19 mouse cellular contexts compared by ENCODE assay signal in the genomic region with DNA sequence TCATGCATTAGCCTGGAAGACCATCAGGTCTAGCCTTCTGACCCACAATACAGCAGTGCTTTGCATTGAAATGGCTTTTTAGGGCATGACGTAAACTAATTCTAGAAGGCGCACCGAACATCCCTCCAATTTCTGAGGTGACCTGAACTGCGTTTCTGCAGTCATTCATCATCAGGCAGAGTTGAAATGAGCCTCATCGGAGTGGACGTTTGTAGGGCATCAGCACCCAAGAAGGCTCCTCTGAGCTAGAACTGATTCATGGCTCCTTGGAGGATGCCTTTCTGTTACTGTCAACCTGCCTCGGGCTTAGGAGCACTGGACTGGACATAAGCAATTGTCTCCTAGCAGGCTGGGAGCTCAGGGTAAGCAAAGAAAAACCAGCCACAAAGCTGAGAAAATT.
DNase-seq lines count a peak whose midpoint lies in the region; ATAC-seq and TF ChIP-seq lines count a peak whose summit lies in the region.
"Had no signal": no experiment of that assay in that cellular context is flagged by ENCODE, and none has a peak within 500 bp of the region (broad histone marks: within the 10 kb centered on the region; RNA-seq: fewer than 3 reads in every experiment).

No protein-coding gene starts in this region.

- TF ChIP-seq CTCF in midbrain, postnatal 0 days (IDR thresholded peaks at IDR 0.05), result no peak

- no peak overlapping the region for H3K4me2 ChIP-seq in hindbrain, embryonic 14.5 days (replicated peaks)
- H3K4me2 ChIP-seq in hindbrain, embryonic 12.5 days (replicated peaks), result no peak overlapping the region
- no peak overlapping the region for H3K4me2 ChIP-seq in midbrain, postnatal 0 days (ENCODE audit: low read depth, low read length, poor library complexity, severe bottlenecking)
- H3K4me2 ChIP-seq in midbrain, embryonic 11.5 days, result no peak overlapping the region
- no peak overlapping the region for H3K4me2 ChIP-seq in neural tube, embryonic 14.5 days (ENCODE audit: low read depth, low read length)
- H3K4me2 ChIP-seq: embryonic facial prominence, embryonic 15.5 days; forebrain, embryonic 15.5 days; heart, embryonic 12.5 days had no signal

- 0 out of 2 replicates have a peak, but pooled peaks cover 4% of the 10 kb centered on the region for H3K4me1 ChIP-seq in hindbrain, embryonic 14.5 days (replicated peaks; ENCODE audit: control insufficient read depth, insufficient read depth, low read length)
- H3K4me1 ChIP-seq in hindbrain, embryonic 12.5 days, result no peaks in the 10 kb centered on the region
- H3K4me1 ChIP-seq in midbrain, postnatal 0 days (ENCODE audit: insufficient read depth, low read length), result no peaks in the 10 kb centered on the region
- no peaks in the 10 kb centered on the region for H3K4me1 ChIP-seq in midbrain, embryonic 11.5 days (ENCODE audit: control insufficient read depth, insufficient read depth, low read length)
- 0 out of 2 replicates have a peak, but pooled peaks cover 3% of the 10 kb centered on the region for H3K4me1 ChIP-seq in neural tube, embryonic 14.5 days (ENCODE audit: control insufficient read depth, insufficient read depth, low read length)
- H3K4me1 ChIP-seq: embryonic facial prominence, embryonic 15.5 days; forebrain, embryonic 15.5 days; heart, embryonic 12.5 days had no signal

- 0 out of 2 replicates have a peak overlapping the region, but pooled peaks have one; percentile 9 for H3K27ac ChIP-seq in hindbrain, embryonic 14.5 days
- no peak overlapping the region for H3K27ac ChIP-seq in hindbrain, embryonic 12.5 days
- H3K27ac ChIP-seq in midbrain, postnatal 0 days (ENCODE audit: low read depth, low read length), result peak overlapping the region; percentile 4; the same call in 1 of the 2 replicates
- no peak overlapping the region for H3K27ac ChIP-seq in midbrain, embryonic 11.5 days (ENCODE audit: low read depth, low read length)
- peak overlapping the region; percentile 1; the same call in 1 of the 2 replicates for H3K27ac ChIP-seq in neural tube, embryonic 14.5 days (ENCODE audit: low read depth, low read length)
- H3K27ac ChIP-seq: embryonic facial prominence, embryonic 15.5 days; forebrain, embryonic 15.5 days had no signal

- no peak overlapping the region for H3K9ac ChIP-seq in hindbrain, embryonic 14.5 days
- H3K9ac ChIP-seq in hindbrain, embryonic 12.5 days, result no peak overlapping the region
- H3K9ac ChIP-seq in midbrain, postnatal 0 days (replicated peaks; ENCODE audit: low read length, poor library complexity, severe bottlenecking), result no peak overlapping the region
- H3K9ac ChIP-seq in midbrain, embryonic 11.5 days (ENCODE audit: low read length), result no peak overlapping the region
- no peak overlapping the region for H3K9ac ChIP-seq in neural tube, embryonic 14.5 days (replicated peaks; ENCODE audit: low read depth, low read length)
- H3K9ac ChIP-seq: embryonic facial prominence, embryonic 15.5 days; forebrain, embryonic 15.5 days; heart, embryonic 12.5 days had no signal

- no peak for ATAC-seq in hindbrain, embryonic 14.5 days (ENCODE audit: low FRiP score)
- no peak for ATAC-seq in hindbrain, embryonic 12.5 days (ENCODE audit: low FRiP score)
- ATAC-seq in midbrain, postnatal 0 days (ENCODE audit: low FRiP score), result no peak
- ATAC-seq in midbrain, embryonic 11.5 days (ENCODE audit: low FRiP score), result no peak
- no peak for ATAC-seq in neural tube, embryonic 14.5 days (ENCODE audit: low read depth)
- no peak for ATAC-seq in megakaryocyte, adult 5-6 weeks (ENCODE audit: poor library complexity, severe bottlenecking)
- ATAC-seq: forebrain, embryonic 15.5 days had no signal

- 67% methylated on average over 7 of the region's 7 CpGs for WGBS in hindbrain, embryonic 14.5 days
- 77% methylated on average over 7 of the region's 7 CpGs for WGBS in hindbrain, embryonic 12.5 days
- WGBS in midbrain, postnatal 0 days, result 77% methylated on average over 7 of the region's 7 CpGs
- WGBS in midbrain, embryonic 11.5 days, result 89% methylated on average over 7 of the region's 7 CpGs
- 46% methylated on average over 7 of the region's 7 CpGs for WGBS in neural tube, embryonic 14.5 days

- H3K36me3 ChIP-seq in hindbrain, embryonic 14.5 days (replicated peaks; ENCODE audit: control insufficient read depth, insufficient read depth), result no peaks in the 10 kb centered on the region
- H3K36me3 ChIP-seq in hindbrain, embryonic 12.5 days, result no peaks in the 10 kb centered on the region
- no peaks in the 10 kb centered on the region for H3K36me3 ChIP-seq in midbrain, postnatal 0 days (ENCODE audit: insufficient read depth, low read length)
- no peaks in the 10 kb centered on the region for H3K36me3 ChIP-seq in midbrain, embryonic 11.5 days (ENCODE audit: control insufficient read depth, insufficient read depth, low read length)
- no peaks in the 10 kb centered on the region for H3K36me3 ChIP-seq in neural tube, embryonic 14.5 days (ENCODE audit: control insufficient read depth, insufficient read depth, low read length)
- H3K36me3 ChIP-seq: embryonic facial prominence, embryonic 15.5 days; forebrain, embryonic 15.5 days; heart, embryonic 12.5 days had no signal

- H3K27me3 ChIP-seq in hindbrain, embryonic 14.5 days (ENCODE audit: control insufficient read depth, insufficient read depth, low read length), result no peaks in the 10 kb centered on the region
- no peaks in the 10 kb centered on the region for H3K27me3 ChIP-seq in hindbrain, embryonic 12.5 days
- H3K27me3 ChIP-seq in midbrain, postnatal 0 days (ENCODE audit: insufficient read depth, low read length), result no peaks in the 10 kb centered on the region
- H3K27me3 ChIP-seq in midbrain, embryonic 11.5 days (ENCODE audit: control insufficient read depth, insufficient read depth, low read length), result no peaks in the 10 kb centered on the region
- H3K27me3 ChIP-seq in neural tube, embryonic 14.5 days (ENCODE audit: control insufficient read depth, insufficient read depth, low read length), result no peaks in the 10 kb centered on the region
- H3K27me3 ChIP-seq: embryonic facial prominence, embryonic 15.5 days; forebrain, embryonic 15.5 days; heart, embryonic 12.5 days had no signal

- DNase-seq in hindbrain, embryonic 14.5 days (ENCODE audit: low spot score), result no peak
- no peak for DNase-seq in midbrain, postnatal 0 days (ENCODE audit: low spot score)
- DNase-seq in midbrain, embryonic 11.5 days (ENCODE audit: low spot score, missing footprints), result no peak
- DNase-seq in retina, embryonic 14.5 days (ENCODE audit: low spot score), result peak; percentile 19
- DNase-seq in thymus, postnatal 14 days, result no peak
- DNase-seq: adrenal gland, adult 2 months; adrenal gland, postnatal 25 days; cerebellum, adult 18-20 months; cerebellum, adult 9-11 months; cerebellum, postnatal 36 days; gastrocnemius, postnatal 36 days; heart, adult 18-20 months had no signal

- H3K4me3 ChIP-seq in hindbrain, embryonic 14.5 days (replicated peaks; ENCODE audit: low read length), result no peak overlapping the region
- H3K4me3 ChIP-seq in hindbrain, embryonic 12.5 days, result no peak overlapping the region
- no peak overlapping the region for H3K4me3 ChIP-seq in midbrain, postnatal 0 days (ENCODE audit: low read depth, low read length)
- no peak overlapping the region for H3K4me3 ChIP-seq in midbrain, embryonic 11.5 days (ENCODE audit: low read depth, low read length)
- H3K4me3 ChIP-seq in neural tube, embryonic 14.5 days (ENCODE audit: low read depth, low read length), result no peak overlapping the region
- H3K4me3 ChIP-seq: embryonic facial prominence, embryonic 15.5 days; erythroblast, embryonic 14.5 days; forebrain, embryonic 15.5 days; heart, embryonic 12.5 days had no signal

- H3K9me3 ChIP-seq in hindbrain, embryonic 14.5 days (ENCODE audit: control insufficient read depth, low read length), result no peaks in the 10 kb centered on the region
- no peaks in the 10 kb centered on the region for H3K9me3 ChIP-seq in hindbrain, embryonic 12.5 days (replicated peaks)
- H3K9me3 ChIP-seq in midbrain, postnatal 0 days (ENCODE audit: low read length), result no peaks in the 10 kb centered on the region
- no peaks in the 10 kb centered on the region for H3K9me3 ChIP-seq in midbrain, embryonic 11.5 days (ENCODE audit: control insufficient read depth, low read length)
- no peaks in the 10 kb centered on the region for H3K9me3 ChIP-seq in neural tube, embryonic 14.5 days (ENCODE audit: control insufficient read depth, low read length)
- H3K9me3 ChIP-seq: embryonic facial prominence, embryonic 15.5 days; forebrain, embryonic 15.5 days; heart, embryonic 12.5 days had no signal

Comparison
In these comparisons a context has a peak if more than half of its experiments do, and no peak if none do; other contexts are left out.
1. H3K27ac ChIP-seq: peak in hindbrain, embryonic 14.5 days (single experiment), midbrain, postnatal 0 days (single experiment) and neural tube, embryonic 14.5 days (single experiment); none in hindbrain, embryonic 12.5 days (single experiment) and midbrain, embryonic 11.5 days (single experiment).